Mouse (Mus musculus): ENCODE measurements around the gene Hipk2. TPM values are rescaled to one million over a fixed set of nuclear protein-coding genes. Genes with fewer than 3 reads are reported as not detected.
A peak's percentile ranks its signal among the peaks of the same experiment; 100 is the strongest.

Hipk2 gene
- total RNA-seq, 2 experiments from 2014 or later, result 69.0 to 78.5 TPM

DNA sequence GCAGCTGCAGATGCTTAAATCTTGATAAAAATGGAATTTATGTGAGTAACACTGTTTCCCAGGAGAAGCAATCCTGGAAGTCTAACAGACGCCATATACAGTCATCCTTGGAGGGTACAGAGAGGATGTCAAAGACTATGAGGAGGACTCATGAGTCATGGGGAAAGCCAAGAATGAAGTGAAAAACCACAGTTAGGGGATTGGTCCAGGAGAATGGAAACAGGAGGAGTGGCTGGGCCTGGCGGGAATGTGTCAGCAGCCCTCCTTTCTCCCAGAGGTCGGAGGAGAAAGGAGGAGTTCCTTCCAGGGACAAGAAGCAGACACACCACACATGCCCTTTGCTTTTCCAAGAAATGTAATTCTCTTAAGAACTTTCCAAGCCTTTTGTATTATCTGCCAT, 46.5 kb downstream of the Hipk2 start:
- DNase-seq, result no peak

DNA sequence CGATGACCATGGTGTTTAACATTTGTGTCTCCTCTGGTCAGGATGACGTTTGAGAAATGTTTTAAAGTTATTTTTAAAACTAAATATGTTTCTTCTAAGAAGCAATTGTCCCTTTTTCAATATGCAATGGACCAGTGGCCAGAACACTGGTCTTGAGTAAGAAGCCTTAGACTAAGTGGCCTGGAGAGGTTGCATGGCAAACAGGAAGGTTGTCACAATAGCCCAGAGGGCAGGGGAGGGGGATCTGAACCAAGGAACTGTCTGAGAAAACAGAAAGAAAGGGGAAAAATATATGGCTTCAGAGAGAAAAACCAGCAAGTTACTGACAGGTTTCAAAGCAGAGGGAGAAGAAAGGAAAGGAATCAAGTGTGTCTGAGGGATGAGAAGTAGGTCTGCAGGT, 47.8 kb downstream of the Hipk2 start:
- DNase-seq, result no peak

DNA sequence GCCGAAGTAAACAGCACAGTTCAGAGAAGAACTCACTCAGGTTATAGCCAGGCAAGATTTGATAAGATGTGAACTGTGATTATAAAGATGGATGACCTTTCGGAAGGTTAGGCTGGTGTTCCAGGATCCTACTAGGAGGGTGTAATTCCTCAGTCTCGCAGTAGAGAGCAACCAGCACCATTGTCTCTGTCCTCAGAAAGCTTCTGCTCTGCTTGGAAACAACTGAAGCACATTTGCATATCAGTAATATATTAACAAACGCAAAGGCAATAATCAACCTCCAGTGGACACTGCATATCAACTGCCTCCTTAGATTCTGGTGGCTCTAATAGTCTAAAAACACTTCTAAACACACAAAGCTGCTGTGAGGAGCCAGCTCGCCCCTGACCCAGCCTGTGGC, 48.5 kb downstream of the Hipk2 start:
- no peak for DNase-seq

DNA sequence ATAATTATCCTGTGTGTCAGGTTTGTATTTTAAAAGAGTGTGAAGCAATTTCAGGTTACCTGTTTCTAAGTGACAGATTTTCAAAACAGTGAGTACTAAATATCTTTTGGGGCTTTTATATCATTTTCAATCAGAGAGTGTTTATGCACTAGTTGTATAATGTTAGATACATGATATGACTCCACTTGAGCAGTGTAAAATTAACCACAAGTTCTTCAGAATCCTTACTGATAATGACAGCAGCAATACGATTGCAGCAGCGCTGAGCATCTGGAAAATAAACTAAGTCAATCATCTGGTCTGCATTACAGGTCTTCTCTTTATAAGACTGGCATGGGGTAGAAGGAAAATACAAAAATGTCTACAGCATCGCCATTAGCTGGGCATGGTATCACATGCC, 49.1 kb downstream of the Hipk2 start:
- no peak for DNase-seq

DNA sequence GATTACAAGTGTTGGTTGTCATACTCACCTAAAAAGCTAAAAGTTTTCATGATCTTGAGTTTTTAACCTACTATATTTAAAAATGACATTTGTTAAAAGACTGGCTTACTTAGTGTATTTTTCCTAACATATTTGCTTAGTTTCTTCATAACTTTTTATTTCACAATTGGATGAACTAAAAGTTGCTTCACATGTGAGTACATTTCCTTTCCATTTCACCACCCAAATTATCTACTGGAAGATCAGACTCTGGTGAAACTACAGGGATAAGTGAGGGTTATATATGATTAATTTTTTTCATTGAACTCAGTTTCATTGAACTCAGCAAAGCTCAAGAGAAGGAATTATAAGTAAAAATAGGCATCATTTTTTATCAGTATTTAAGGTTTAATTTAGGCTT, 50.1 kb downstream of the Hipk2 start:
- DNase-seq, result no peak

DNA sequence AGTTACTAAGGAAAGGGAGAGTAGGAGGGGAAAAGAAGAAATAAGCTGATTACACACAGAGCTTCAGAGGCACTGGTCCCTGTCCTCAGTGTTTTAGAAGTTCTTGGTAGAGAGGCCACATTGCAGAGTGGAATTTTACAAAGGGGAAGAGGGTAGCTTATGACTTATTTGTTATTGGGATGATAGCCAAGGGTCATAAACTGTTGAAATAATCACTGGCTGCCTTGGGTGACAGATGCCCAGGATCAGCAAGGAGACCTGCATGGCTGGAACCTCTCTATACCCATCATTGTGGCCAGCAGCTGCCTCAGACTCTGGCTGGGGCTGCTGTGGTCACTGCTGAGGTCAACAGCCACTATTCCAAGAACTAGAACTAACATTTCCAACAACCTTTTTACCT, 52.1 kb downstream of the Hipk2 start:
- no peak for DNase-seq

DNA sequence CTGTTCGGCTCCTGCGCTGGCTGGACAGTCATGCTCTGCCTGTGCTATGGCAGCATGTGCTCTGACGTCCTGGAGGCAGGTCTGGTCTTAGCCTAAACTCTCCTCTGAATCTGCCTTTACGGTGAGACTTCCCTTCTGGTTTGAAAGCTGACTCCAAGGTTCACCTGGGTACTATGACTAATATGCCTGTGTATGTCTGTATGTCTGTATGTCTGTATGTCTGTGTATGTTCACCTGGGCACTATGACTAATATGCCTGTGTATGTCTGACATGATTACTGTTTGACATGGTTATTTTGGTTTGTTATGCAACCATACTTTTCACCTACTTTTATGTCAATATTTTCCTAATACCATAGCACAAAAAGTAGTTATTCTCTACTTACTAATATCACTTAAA, 52.8 kb downstream of the Hipk2 start:
- no peak for DNase-seq

DNA sequence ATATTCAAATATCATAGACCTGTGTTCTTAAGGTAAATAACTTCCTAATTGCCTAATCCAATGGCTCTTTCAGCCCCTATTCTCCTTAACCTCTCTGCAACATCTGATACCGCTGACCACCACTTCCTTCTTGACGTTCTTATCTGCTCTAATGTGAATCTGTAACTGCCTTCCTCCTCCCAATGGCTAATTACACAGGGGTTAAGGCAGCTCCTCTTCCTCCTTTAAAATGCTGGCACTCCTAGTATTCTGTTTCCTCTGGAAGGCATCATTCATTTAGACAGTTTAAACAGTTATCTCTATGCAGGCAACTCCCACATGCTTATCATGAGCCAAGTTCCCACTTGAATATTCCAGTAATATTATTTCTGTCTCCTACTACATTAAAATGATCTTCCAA, 54.3 kb downstream of the Hipk2 start:
- no peak for DNase-seq

DNA sequence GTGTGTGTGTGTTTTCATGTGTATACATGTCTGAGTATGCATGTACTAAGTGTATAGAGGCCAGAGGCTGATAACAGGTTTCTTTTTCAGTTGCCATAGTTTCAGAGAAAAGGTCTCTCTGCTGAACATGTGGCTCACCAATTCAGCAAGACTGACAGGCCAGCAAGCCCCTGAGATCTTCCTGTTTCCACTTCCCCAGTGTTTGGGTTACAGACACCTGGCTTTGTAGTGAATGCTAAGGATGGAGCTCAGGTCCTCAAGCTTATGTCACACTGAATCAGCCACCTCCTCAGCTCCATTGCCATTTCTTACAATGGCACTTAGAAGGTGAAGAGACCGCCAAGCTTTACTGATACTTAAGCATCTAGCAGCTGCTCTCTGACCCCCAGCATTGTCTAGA, 55.1 kb downstream of the Hipk2 start:
- no peak for DNase-seq

DNA sequence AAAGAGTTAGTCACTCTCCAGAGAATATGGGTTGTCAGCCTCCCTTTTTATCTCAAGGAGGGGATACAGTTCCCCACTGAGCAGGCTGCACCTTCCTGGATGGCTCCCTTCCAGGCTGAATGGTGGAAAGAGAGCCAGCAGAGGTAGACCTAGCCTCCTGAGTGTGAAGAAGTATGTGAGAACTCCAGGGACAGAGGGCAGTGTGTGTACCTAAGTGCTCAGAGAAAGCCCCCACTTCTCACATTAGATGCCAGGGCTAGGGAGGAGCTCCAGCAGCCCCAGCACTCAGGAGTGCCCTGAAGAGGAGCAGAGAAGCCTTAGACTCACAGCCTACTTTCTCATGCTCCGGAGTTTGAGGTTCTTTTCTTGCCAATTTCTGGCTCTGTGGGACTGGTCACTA, 59.7 kb downstream of the Hipk2 start:
- DNase-seq, result no peak

DNA sequence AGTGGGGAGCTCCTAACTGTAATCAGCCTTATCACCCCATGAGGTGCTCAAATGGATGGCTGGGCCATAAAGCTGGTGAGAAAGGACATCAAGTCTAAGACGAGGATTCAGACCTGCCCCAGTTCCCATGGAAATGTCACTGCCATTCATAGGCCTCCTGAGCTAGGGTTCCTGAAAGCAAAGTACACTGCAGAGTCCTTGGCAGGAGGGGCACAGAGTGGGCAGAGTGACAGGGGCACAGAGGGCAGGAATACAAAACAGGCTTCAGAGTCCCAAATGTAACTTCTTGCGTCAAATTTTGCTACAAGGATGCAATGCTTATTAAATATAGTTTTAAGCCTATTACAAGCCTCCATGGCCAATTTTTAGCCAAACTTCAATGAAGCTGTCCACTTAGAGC, 60.4 kb downstream of the Hipk2 start:
- DNase-seq, result no peak

DNA sequence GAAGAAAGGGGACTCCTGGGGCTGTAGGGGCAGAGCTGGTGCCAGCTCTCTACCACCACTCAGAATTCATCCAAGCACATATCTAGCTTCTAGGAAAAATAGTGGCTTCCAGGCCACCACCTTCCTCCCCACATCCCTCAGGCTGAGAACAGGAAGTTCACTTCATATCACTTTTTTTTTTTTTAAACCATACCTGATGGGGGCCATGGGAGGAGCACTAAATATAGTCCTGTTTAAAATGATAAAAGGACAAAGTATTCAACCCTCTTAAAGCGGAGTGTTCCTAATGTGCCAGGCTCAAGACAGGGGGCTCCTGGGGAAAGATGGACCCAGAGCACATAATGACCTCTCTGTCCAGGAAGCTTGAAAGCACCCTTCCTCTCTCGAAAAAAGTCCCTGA, 61.3 kb downstream of the Hipk2 start:
- no peak for DNase-seq

DNA sequence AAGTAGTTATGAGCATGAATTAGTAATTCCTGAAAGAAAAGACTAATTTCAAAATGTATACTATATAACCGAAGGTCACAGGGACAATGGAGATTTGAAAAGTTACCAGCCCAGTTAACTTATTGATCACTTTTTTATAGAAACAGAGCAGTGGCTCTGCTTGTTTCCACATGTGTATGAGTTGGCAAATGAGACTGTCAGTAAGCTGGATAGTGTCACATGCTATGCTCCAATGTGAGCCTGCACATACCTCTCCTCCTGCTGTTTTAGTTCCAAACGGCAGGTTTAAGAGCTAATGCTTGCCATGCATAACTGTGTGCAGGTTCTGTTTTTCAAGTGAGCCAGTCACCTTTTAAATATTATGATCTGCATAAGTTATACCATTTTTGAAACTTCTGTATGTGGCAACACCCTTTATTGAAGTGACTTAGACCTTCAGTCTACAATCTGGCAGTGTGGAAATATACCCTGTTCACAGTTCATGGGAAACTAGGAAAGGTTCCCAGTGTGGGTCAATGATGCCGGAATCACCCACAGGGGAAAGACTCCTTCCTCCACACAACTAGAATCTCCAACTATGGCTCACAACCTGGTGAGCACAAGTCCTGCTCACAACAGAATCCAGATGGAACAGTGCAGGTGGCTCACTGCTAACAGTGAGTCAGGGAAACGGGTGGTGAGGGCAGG, 64.4 kb downstream of the Hipk2 start:
- DNase-seq, result no peak

DNA sequence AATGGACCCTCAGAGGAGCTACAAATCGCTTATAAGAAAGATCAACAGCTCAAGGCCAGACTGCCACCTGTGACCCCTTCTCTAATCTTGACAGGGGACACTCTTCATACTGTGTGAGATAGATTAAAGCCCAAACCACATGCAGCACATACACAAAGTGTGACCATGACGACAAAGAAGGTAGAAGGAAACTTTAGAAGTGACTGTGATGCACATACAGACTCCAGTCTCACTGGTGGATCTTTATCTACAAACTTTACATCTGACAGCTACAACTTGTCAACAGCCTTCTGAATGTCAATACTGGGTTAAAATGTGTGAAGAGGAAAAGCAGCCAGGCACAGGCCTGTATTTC, 65.9 kb downstream of the Hipk2 start:
- DNase-seq, result no peak

DNA sequence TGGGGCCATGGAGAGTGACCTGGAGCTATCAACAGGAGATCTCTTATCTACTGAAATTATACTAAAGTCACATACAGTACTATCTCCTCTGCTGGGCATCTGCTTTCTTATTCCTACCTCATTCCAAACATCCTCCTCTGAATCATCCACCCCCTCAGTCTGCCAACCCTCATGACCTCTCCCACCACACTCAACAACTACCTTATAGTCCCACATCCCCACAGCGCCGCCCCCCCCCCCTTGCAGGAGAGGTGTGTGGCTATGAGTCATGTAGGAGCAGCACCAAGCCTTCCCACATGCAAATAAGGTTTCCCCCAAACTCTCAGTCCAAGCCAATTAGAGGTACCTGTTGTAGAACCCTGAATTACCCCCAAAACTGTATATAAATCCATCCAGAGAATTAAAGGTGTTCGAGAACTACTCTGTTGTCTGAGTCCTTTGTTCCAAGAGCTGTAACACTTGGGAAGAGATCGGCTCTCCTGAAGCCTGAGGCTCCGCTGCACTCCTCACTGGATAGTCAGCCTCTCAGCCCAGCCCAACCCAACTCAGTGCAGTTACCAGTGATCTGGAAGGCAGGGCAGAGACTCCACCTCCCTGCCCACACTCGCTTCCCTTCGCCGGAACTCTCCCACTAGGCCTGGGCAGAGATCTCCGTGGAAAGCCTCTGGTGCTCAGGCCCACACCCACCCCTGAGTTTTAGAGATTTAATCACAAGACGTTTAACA, 66.4 kb downstream of the Hipk2 start:
- no peak for DNase-seq

DNA sequence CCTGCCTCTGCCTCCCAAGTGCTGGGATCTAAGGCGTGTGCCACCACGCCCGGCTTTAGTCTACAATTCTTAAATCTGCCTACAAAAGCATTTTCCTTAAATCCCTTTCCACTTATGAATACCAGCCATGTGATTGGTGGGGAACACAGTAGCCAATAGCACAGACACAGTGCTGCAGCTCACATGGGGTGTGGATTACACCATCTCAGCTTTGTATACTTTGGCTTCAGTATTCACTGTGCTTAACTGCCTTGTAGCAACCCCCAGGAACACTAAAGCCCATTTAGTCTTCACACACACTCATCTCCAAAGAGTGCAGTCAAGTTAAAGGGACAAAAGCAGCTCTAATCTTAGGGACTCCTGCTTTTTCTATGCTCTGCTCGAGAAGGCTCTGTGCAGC, 67.6 kb downstream of the Hipk2 start:
- DNase-seq, result no peak

DNA sequence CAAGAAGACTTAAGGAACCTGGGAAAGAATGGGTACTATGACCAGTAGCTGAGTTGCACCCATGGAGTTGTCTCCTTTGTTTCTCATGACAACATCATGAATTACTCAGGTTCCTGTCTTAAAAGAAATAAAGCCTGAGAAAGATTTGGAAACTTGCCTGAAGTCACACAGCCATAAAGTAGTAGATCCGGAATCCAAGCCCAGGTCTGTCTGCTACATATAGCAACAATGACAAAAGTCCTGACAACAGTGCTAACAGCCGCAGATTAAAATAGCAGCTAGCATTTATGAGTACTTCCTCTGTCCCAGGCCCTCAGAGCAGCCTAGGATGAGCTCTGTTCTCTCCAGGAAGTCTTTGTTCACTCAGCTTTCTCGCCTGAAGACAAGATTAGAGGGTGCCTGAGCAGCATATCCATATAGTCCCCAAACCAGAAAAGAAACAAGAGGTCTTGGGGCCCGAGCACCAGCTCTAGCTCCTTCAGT, 69.0 kb downstream of the Hipk2 start:
- no peak for DNase-seq

DNA sequence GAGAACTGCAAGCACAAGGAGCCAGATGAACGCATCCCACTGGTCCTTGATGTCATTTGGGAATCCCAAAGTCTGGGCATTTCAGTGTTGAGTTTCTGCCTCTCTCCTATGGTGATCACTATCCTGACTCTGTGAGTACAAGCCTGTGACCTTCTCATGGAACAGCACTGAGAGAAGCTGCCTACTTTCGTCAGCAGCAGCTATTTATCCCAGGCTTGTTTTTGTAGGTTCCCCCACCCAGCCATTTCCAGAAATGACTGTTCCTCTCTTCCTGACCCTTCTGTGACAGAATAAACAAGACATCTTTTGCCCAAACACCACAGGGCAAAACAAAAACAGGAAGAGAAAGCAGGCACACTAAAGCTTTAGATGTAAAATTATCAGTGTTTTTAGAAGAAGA, 70.4 kb downstream of the Hipk2 start:
- DNase-seq, result no peak

DNA sequence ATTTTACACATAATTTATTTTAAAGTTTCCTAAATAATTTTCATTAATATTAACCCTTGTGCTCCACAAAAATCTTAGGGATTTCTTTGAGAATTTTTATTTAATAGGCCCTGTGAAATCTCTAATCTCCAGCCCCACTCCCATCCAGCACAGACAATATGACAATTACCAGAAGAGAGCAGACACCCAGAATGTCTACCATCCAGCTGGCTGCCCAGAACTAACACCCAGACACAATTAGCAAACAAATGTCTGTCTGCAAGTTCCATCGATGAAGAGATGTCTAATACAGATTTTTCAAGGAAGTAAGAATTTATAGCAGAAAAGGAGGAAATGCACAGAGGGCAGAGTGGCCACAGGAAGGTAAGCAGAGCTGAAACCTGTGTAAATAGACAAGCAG, 74.7 kb downstream of the Hipk2 start:
- no peak for DNase-seq

DNA sequence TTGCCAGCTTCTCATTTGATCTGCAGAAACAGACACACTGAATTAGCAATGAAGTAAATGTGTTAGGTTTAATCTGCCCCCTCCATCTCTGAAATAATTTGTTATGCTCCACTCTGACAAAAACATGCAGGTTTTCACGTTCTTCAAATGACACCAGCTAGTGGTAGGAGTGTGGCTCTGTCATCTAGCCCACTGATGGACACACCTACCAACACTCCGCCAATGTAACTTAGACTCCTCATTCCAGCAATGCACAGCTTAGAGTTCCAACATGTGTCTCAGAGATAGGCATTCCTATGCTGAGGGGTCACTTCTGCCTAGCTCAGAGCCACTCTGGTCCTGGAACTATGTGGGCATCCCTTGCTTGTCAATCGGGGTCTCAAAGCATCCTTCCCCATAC, 78.4 kb downstream of the Hipk2 start:
- DNase-seq, result no peak

DNA sequence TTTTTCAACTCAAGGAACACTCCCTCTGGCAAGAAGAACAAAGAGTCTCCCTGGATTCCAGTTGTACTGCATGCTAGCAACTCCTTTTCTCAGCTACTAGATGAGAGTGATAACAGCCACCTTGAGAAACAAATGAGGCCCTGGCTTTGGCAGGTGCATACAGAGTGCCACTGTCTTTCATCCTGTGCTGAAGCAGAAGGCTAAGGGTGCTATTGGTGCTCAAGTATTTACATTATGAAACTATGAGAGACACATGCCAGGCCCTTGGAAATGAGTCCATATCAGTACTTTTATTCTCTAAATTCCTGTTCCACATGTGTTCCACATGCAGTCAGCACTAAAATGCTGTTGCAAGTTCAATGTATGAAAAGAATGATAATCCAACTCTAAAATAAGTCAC, 79.0 kb downstream of the Hipk2 start:
- DNase-seq, result no peak

DNA sequence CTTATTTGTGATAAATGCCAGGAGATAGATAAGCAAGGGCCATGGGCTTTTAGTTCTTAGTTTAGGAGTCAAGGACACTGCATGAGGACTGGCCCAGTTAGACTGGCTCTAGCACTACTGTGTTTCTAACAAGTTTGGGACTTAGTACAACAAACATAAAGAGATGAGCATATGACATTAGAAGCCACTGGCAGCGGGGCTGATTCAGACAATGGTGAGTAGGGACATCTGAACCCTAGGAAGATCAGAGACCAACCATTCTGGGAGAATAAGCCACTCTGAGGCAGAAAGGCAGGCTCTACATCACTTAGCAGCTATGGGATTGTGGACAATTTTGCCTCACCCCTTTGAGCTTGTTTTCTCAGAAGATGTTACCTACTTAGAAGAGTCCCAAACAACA, 79.6 kb downstream of the Hipk2 start:
- DNase-seq, result no peak

DNA sequence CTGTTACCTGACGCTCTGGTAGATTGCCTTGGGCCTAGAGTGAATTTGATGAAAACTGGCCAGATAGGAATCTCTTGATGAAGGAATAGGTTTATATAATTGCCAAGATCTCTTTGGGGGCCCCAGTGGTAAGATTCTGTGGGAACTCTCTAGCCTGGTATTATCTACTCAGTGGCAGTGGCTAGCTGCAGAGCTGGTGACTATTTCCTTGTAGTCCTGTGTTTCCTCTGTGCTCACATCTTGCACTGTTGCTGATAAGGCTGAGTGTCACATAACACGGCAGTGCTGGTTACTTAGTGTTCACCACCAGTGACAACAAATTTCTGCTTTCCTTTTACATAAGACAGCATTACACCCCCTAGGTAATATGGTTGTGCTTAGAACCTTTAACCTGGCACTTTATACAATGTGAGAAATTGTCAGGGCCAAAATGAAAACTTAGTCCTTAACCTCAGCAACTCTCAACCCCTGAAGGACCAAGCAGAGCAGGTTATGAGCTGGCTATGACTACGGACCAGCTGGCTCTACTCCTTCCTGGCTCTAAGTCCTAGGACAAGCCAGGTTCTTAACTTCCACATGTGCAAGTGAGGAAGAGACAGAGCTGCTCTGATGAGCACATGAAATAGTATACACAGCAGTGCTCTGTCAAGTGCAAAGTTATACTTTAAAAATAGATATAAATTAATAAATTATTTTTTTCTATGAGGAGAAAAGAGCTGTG, 80.7 kb downstream of the Hipk2 start:
- peak; percentile 41 for DNase-seq

DNA sequence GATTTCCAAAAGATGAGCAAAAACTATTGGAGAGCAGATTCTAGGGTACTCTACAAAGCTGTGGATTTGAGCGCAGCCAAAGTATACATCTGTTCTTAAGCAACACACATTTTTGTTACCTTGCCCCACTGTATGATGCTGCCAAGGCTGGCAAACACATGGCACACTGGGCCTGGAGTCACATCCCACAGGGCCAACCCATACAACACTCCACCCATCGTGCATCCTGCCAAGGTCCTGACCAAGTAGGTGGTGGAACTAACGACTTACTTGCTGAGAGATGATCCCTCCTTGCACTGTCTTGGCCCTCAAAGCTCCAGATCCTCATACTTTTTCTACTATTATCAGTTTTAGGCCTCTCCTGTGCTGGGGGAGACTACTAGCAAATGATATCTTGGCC, 83.0 kb downstream of the Hipk2 start:
- DNase-seq, result no peak

All from gastrocnemius, postnatal 25 days (tissue).